Mouse (Mus musculus) embryonic facial prominence, embryonic 11.5 days (tissue): ENCODE measurements around the gene She. TPM values are rescaled to one million over a fixed set of nuclear protein-coding genes. Genes with fewer than 3 reads are reported as not detected.

Experiments used
- ATAC-seq: fragments of 200-750 bp; cut with Nextera tagmentation; replicated peaks from 2 replicates; pipeline ENCODE4 v1.8.0; 2017; ENCODE audit warnings: low read depth; ENCODE audit not compliant: insufficient number of reproducible peaks, low FRiP score, low TSS enrichment
- DNase-seq: peaks from one replicate; pipeline ENCODE4 v3.0.0-alpha.2; 2015; ENCODE audit warnings: low spot score
- H3K27ac ChIP-seq: fragments of 300-500 bp; sonication (generic); replicated peaks from 2 replicates; pipeline ENCODE4 v1.5.1; 2014; ENCODE audit warnings: mild to moderate bottlenecking, low read depth, low read length, control low read depth
- H3K27me3 ChIP-seq: fragments of 300-500 bp; sonication (generic); 2 replicates; pipeline ENCODE4 v1.6.1; 2014; ENCODE audit warnings: mild to moderate bottlenecking, low read length, moderate library complexity, mixed read lengths; ENCODE audit not compliant: control insufficient read depth, insufficient read depth
- H3K36me3 ChIP-seq: fragments of 300-500 bp; sonication (generic); replicated peaks from 2 replicates; pipeline ENCODE4 v1.6.1; 2014; ENCODE audit warnings: low read depth, mild to moderate bottlenecking, low read length, moderate library complexity, mixed read lengths; ENCODE audit not compliant: control insufficient read depth, insufficient read depth
- H3K4me1 ChIP-seq: fragments of 300-500 bp; sonication (generic); 2 replicates; pipeline ENCODE4 v1.6.1; 2014; ENCODE audit warnings: low read length, mixed read lengths; ENCODE audit not compliant: control insufficient read depth, insufficient read depth
- H3K4me2 ChIP-seq: fragments of 300-500 bp; sonication (generic); 2 replicates; pipeline ENCODE4 v1.6.1; 2014; ENCODE audit warnings: low read depth, mild to moderate bottlenecking, control low read depth, low read length, moderate library complexity
- H3K4me3 ChIP-seq: fragments of 300-500 bp; sonication (generic); 2 replicates; pipeline ENCODE4 v1.5.1; 2014; ENCODE audit warnings: low read depth, low read length, control low read depth
- H3K9ac ChIP-seq: fragments of 300-500 bp; sonication (generic); replicated peaks from 2 replicates; pipeline ENCODE4 v1.6.1; 2014; ENCODE audit warnings: mild to moderate bottlenecking, control low read depth, low read length
- H3K9me3 ChIP-seq: fragments of 300-500 bp; sonication (generic); replicated peaks from 2 replicates; pipeline ENCODE4 v1.6.1; 2016; ENCODE audit warnings: mild to moderate bottlenecking, low read length, inconsistent platforms, mixed read lengths; ENCODE audit not compliant: control insufficient read depth
- WGBS: fragments of 180-500 bp; shearing (Covaris S2); extraction: QIAGEN DNeasy Blood & Tissue Kit; methylation state at CpG from one replicate; pipeline ENCODE4 v1.1.7; 2014; 5-methylcytosine and 5-hydroxymethylcytosine counted together
- polyA plus RNA-seq: library from polyadenylated mRNA; unstranded; fragments of >200 nt; fragmentation: Nextera tagmentation; extraction: Ambion mirVana; gene quantifications from 2 replicates; pipeline ENCODE4 v1.2.1, GENCODE M21; 2014

The She gene
- polyA plus RNA-seq, 1 experiment from 2014 or later: 2.7 TPM

GRCm38 (mm10) chr3:89874076-89874475 lies 42.9 kb downstream of the She start:
- WGBS: 95% methylated on average over 5 of the region's 5 CpGs
- H3K27me3 ChIP-seq: no peaks in the 10 kb centered on the region
- H3K9me3 ChIP-seq: no peaks in the 10 kb centered on the region
- no peak overlapping the region for H3K27ac ChIP-seq
- no peak for ATAC-seq
- no peak overlapping the region for H3K9ac ChIP-seq
- no peak for DNase-seq
- H3K4me1 ChIP-seq: no peaks in the 10 kb centered on the region
- H3K36me3 ChIP-seq: no peaks in the 10 kb centered on the region
- no peak overlapping the region for H3K4me2 ChIP-seq
- no peak overlapping the region for H3K4me3 ChIP-seq

DNA sequence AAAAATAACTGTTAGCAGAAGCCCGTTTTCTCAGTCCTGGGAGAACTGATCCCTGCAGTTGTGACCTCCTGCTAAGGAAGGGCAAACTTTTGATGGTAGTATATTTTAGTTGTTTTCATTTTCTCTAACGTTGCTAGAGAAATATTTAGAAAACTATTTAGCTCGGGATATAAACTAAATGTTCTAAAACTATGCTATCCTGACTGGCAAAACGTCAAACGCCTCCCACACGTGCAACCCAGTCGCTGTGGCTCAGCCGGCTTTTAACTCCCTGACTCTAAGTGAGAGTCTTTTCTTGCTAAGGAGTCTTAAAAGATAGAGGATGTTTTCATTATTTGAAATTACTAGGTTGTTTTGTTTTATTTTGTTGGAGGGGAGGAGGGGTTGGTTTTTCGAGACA lies 43.9 kb downstream of the She start:
- Histone ChIP-seq H3K36me3 (no peaks in the 10 kb centered on the region), H3K27ac (no peak overlapping the region), H3K9ac (no peak overlapping the region), H3K4me1 (no peaks in the 10 kb centered on the region), H3K4me2 (no peak overlapping the region), H3K4me3 (no peak overlapping the region), H3K27me3 (no peaks in the 10 kb centered on the region), H3K9me3 (no peaks in the 10 kb centered on the region)
- 82% methylated on average over 9 of the region's 9 CpGs for WGBS
- ATAC-seq (no peak), DNase-seq (no peak)

DNA sequence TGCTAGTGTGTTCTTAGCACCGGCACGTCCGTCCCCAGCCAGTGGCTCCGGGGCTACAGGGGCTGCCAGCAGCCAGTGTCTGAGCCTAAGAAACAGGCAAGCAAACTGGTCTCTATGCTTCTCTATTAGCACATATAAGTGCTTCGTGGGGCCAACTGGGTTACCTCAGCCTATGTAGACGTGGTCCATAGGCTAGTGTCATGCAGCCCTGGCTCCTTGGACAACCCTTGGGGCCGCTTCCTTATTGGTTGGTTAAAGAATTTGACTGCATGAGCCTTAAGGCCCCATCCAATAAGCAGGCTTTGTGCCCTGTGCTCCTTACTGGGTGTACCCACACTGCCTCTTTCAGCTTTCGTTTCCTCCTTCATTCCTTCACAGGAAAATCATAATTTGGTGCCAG lies 44.6 kb downstream of the She start:
- 78% methylated on average over 8 of the region's 8 CpGs for WGBS

DNA sequence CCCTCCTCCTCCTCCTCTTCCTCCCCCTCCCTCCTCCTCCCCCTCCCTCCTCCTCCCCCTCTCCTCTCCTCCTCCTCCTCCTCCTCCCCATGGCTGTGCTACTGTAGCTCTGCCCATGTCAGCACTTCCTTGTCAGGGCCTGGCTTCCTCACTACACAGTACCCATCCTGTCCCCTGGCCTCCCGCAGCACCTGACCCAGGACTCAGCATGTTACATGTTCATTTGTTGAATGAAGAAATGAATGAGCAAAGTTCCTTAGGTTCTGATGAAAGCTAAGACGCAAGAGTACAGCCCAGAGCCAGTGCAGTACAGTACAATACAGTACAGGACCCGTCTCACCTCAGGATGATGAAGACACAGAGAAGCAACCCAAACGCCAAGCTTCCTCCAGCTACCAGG lies 45.3 kb downstream of the She start:
- Histone ChIP-seq H3K9ac (no peak overlapping the region), H3K4me2 (no peak overlapping the region), H3K27me3 (no peaks in the 10 kb centered on the region), H3K4me1 (no peaks in the 10 kb centered on the region), H3K9me3 (no peaks in the 10 kb centered on the region), H3K27ac (no peak overlapping the region), H3K4me3 (no peak overlapping the region), H3K36me3 (no peaks in the 10 kb centered on the region)
- ATAC-seq (no peak), DNase-seq (no peak)
- 68% methylated on average over 4 of the region's 4 CpGs for WGBS

More for the DNA sequence above, 44.6 kb downstream of the She start:
- Histone ChIP-seq H3K4me1 (no peaks in the 10 kb centered on the region), H3K4me2 (no peak overlapping the region), H3K27me3 (no peaks in the 10 kb centered on the region), H3K36me3 (no peaks in the 10 kb centered on the region), H3K4me3 (no peak overlapping the region), H3K27ac (no peak overlapping the region), H3K9ac (no peak overlapping the region), H3K9me3 (no peaks in the 10 kb centered on the region)
- no peak for ATAC-seq
- DNase-seq: no peak

DNA sequence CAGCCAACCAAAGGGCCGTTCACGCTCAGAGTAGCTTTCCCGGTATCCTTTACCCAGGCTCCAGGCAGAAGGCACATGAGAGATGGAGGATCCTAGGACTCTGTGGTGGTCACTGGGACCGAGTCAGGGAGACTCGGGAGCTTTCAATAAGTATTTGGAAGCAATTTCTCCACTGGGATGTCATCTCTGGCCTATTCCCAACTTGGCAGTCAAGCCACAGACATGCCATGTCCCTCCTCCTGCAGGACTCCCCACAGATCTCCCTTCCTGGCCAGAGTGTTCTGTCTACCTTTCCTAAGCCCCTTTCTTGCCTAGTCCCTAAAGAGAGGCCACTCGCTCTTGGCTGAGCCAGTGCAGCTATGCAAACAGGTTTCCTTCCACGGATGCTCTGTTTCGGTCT lies 46.0 kb downstream of the She start:
- 78% methylated on average over 8 of the region's 8 CpGs for WGBS
- Histone ChIP-seq H3K9me3 (no peaks in the 10 kb centered on the region), H3K36me3 (no peaks in the 10 kb centered on the region), H3K4me2 (no peak overlapping the region), H3K4me1 (no peaks in the 10 kb centered on the region), H3K27ac (no peak overlapping the region), H3K9ac (no peak overlapping the region), H3K27me3 (no peaks in the 10 kb centered on the region), H3K4me3 (no peak overlapping the region)
- no peak for ATAC-seq
- no peak for DNase-seq

DNA sequence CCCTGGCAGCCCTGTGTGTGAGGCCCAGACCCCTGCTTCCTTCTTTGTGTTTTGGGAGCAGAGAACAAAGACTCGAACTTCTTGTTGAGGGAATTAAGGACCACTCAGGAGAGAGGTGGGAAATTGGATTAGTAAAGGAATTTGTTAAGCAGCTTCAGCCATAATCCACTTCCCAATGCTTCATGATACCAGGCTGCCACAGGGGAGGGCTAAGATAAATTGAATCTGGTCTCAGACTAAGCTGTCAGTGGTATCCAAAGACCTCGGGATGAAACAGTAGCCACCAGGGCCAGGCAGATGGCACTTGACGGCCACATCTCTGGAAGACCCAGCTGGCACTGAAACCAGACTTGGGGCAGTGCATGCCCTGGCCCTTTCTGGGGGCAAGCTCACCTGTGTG lies 47.3 kb downstream of the She start:
- no peak overlapping the region for H3K27ac ChIP-seq
- 29% methylated on average over 3 of the region's 3 CpGs for WGBS
- DNase-seq: no peak

GRCm38 (mm10) chr3:89879326-89879725 lies 48.2 kb downstream of the She start:
- ATAC-seq (no peak), DNase-seq (no peak)
- H3K27ac ChIP-seq: no peak overlapping the region
- H3K4me2 ChIP-seq: no peak overlapping the region
- H3K9ac ChIP-seq: no peak overlapping the region
- H3K4me3 ChIP-seq: no peak overlapping the region
- H3K4me1 ChIP-seq: no peaks in the 10 kb centered on the region
- H3K27me3 ChIP-seq: no peaks in the 10 kb centered on the region
- no peaks in the 10 kb centered on the region for H3K36me3 ChIP-seq
- H3K9me3 ChIP-seq: no peaks in the 10 kb centered on the region
- 75% methylated on average over 3 of the region's 3 CpGs for WGBS

More for the DNA sequence above, 47.3 kb downstream of the She start:
- Histone ChIP-seq H3K4me3 (no peak overlapping the region), H3K36me3 (no peaks in the 10 kb centered on the region), H3K4me2 (no peak overlapping the region), H3K27me3 (no peaks in the 10 kb centered on the region), H3K9me3 (no peaks in the 10 kb centered on the region), H3K4me1 (no peaks in the 10 kb centered on the region), H3K9ac (no peak overlapping the region)
- no peak for ATAC-seq

- no peak for DNase-seq
- H3K4me2 ChIP-seq: no peak overlapping the region
- H3K27ac ChIP-seq: no peak overlapping the region
- 80% methylated on average over 5 of the region's 5 CpGs for WGBS
- H3K27me3 ChIP-seq: no peaks in the 10 kb centered on the region
- no peaks in the 10 kb centered on the region for H3K9me3 ChIP-seq
- no peak overlapping the region for H3K9ac ChIP-seq
- ATAC-seq: no peak
- no peak overlapping the region for H3K4me3 ChIP-seq
- H3K36me3 ChIP-seq: no peaks in the 10 kb centered on the region
- no peaks in the 10 kb centered on the region for H3K4me1 ChIP-seq
Measured at GRCm38 (mm10) chr3:89880036-89880851, 49.1 kb downstream of the She start.
